Mouse (Mus musculus): ENCODE measurements around the gene Endov. TPM values are rescaled to one million over a fixed set of nuclear protein-coding genes. Genes with fewer than 3 reads are reported as not detected.

Gene Endov
- total RNA-seq, 2 experiments from 2014 or later = 37.1 to 38.2 TPM

DNA sequence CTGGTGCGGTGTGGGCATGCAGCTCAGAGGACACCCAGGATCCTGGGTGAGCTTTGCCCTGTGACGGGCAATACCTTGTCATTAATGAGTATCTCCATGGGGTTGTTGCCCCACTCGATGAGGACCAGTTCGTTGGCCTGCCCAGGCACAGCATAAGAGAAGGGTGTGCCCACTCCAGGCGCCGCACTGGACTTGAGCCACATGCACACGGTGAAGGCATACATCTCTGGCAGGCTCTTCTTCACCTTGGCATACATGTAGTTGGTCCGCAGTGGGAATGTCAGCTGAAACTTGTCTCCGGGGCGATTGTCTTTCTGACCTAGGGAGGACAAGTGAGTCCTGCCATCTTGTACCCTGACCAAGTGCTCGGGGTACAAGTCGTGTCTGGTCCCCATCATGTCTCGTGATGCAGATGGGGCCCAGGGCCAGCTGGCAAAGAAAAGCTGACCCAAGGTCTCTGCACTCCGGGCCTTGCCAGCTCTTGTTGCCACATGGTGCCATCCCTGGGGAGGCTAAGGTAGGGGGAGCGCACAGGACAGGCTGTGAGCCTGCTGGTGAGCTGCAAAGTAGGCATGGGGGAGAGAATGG, 53.5 kb downstream of the Endov start:
- DNase-seq (ENCODE audit: low spot score in 2 of 2) = no peak

- DNase-seq (ENCODE audit: low spot score in 2 of 2) = no peak
Observed at GRCm38 (mm10) chr11:119545281-119545680, 54.1 kb downstream of the Endov start.

DNA sequence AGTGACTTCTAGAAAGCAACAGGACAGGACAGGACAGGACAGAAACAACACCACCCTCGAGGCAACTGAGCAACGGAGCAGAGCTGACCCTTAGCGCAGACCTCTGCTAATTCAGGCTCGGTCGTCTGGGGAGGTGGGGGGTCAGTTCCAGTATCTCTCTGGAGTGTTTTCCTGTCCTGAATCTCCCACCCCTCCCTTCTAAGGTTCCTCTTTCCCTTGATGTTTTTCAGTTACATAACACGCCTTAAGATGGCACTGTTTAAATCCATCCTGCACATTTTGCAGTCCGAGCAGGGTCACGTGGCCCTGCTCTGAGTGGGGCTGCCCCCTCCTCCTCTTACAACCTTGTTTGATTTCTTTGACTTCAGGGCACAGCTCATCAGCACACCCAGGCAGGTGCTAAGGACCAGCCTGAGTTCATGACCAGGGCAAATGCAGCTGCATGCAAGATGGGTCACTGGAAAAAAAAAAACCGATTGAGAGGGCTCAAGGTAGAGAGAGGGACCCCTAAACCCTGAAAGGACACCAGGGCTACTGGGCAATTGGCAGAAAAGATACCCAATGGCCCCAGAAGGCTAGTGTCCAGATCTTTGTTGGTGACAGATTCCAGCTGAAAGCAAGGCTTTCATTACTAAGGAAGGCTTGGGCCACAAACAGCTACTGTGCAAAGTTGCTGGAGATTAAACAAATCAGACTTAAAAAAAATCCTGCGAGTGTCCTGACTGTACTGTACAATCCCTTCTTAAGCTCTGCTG, 54.8 kb downstream of the Endov start:
- no peak for DNase-seq (ENCODE audit: low spot score in 2 of 2)

DNA sequence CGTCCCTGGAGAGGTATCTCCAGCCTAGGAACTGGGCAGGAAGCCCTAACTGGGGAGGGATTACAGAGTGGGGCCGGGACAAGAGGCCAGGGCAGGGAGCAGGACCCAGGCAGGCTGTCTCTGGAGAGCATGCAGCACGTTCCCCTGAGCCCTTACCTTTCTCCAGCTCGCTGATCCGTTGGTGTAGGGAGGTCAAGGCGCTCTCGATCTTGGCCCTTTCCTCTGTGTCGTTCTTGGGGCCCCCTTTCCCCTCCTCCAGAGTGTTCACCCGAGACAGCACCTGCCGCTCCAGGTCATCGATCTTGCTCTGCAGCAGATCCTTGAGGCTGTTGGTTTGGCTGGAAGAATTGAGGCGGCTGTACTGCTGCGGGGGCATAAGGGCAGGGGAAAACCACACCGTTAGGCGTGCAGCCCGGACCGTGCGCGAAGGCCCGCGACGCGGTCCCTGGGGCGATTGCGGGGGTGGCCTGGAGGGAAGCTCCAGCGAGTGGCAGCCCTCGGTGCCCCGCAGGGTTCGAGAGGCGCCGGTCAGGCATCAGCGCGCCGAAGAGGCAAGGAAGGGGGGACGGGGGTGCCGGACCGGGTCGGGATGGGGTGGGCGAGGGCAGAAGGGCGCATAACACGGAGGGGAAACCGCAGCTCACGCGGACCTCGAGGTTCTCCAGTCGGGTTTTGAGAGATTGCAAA, 55.5 kb downstream of the Endov start:
- no peak for DNase-seq (ENCODE audit: low spot score in 2 of 2)

GRCm38 (mm10) chr11:119547183-119547921, 56.2 kb downstream of the Endov start, which contains the start of gene Nptx1:
Gene Nptx1 (minus strand): TSS chr11:119547753.
- DNase-seq (ENCODE audit: low spot score in 2 of 2) = no peak

GRCm38 (mm10) chr11:119547951-119548591, 56.9 kb downstream of the Endov start:
- DNase-seq (ENCODE audit: low spot score in 2 of 2) = no peak

- DNase-seq (ENCODE audit: low spot score in 2 of 2) = no peak
Observed at GRCm38 (mm10) chr11:119548741-119549370, 57.7 kb downstream of the Endov start.

- no peak for DNase-seq (ENCODE audit: low spot score in 2 of 2)
Observed at GRCm38 (mm10) chr11:119549371-119549811, 58.2 kb downstream of the Endov start.

- DNase-seq (ENCODE audit: low spot score in 2 of 2) = no peak
Observed at GRCm38 (mm10) chr11:119550546-119551335, 59.6 kb downstream of the Endov start.

- DNase-seq (ENCODE audit: low spot score in 2 of 2) = no peak
Observed at GRCm38 (mm10) chr11:119551468-119551867, 60.3 kb downstream of the Endov start.

GRCm38 (mm10) chr11:119552301-119552700, 61.2 kb downstream of the Endov start:
- DNase-seq (ENCODE audit: low spot score in 2 of 2) = no peak

GRCm38 (mm10) chr11:119552902-119553802, 62.0 kb downstream of the Endov start:
- no peak for DNase-seq (ENCODE audit: low spot score in 2 of 2)

- no peak for DNase-seq (ENCODE audit: low spot score in 2 of 2)
Observed at GRCm38 (mm10) chr11:119554706-119555105, 63.6 kb downstream of the Endov start.

GRCm38 (mm10) chr11:119555170-119555569, 64.0 kb downstream of the Endov start:
- no peak for DNase-seq (ENCODE audit: low spot score in 2 of 2)

DNA sequence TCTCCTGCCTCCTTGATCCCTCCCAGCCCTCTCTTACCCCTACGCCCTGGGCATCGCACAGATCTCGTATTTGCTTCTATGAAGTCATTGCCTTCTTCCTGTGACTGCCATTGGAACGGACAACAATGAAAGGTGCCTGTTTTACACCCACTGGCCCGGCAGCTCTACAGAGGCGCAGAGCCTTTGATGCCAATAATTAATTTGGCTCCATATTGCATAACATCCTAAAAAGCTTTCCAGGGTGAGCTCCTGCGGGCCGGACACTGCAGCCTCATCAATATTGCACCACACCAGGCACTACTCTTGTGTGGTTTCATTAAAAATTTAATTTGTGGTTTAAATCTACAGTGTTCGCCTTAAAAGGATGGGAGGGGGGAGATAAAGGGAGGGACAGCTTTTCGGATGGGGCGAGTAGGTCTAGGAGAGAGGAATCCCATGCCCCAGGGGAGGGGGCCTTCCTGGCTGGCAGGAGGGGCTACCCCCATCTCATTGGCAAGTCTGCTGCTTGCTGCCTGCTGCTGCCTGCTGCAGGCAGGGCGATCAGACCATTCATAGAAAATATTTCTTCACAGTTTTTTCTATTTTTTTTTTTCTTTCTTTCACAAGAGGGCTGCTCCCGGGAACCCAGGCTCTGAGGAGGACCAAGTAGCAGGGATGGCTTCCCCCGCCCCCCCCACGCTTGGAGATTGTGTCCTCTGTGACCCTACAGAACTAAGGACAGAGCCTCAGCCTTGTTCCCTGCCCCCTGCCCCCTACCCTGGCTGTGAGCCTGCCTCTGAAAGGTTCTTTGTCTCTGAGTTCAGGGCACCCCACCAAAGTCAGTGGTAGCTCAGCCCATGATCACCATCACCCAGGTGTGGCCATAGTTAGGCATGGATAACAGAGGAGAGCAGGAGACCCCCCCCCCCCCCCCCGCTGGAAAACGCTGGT, 67.1 kb downstream of the Endov start:
- no peak for DNase-seq (ENCODE audit: low spot score in 2 of 2)

- DNase-seq (ENCODE audit: low spot score in 2 of 2) = no peak
Observed at GRCm38 (mm10) chr11:119558870-119559610, 67.9 kb downstream of the Endov start.

Data from adrenal gland, postnatal 4 days (tissue).